Mouse (Mus musculus) CD8-positive naive resting alpha-beta T cell, adult 2 months (primary cell): ENCODE results near the gene Tmem159.

Experiments used
- DNase-seq, 2 experiments: peaks; one replicate each; pipeline ENCODE4 v3.0.0; 2022; ENCODE audit warnings: low read depth in 2 of 2, low spot score in 2 of 2

The Tmem159 gene

DNA sequence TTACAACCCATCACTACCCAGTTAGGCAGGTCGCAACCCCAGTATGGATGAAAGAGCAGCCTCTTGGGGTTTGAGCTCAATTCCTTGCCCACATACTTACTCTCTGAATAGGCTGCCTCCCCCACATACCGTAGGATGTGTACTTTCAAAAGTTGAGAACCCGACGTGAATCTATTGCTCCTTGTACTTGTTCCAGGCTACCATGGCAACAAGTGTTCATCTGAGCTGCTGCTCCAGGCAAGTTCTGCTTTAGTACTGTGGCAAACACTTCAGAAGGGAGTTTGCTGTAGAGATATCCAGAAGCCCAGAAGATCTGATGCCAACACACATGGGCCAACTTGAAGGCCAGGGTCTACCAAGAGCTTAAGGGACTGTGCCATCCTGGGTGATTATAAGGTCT lies 26.8 kb downstream of the Tmem159 start:
- no peak for DNase-seq

DNA sequence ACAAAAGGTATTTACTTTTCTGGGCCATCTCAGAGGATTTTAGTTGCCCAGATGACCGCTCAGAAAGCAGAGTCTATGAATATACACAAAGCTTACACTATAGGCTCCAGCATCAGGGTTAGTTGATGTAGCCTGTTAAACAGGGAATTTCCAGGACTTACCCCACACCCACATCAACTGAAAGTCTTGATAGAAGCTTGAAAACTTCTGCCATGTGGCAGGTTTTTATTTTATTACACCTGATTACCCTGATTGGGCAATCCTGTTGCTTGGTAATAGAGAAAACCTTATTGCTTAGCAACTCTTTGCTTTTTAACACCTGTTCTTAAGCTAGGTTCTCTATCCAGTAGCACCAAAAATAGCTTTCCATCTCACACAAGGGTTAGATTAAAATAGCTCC lies 40.6 kb downstream of the Tmem159 start:
- no peak for DNase-seq

DNA sequence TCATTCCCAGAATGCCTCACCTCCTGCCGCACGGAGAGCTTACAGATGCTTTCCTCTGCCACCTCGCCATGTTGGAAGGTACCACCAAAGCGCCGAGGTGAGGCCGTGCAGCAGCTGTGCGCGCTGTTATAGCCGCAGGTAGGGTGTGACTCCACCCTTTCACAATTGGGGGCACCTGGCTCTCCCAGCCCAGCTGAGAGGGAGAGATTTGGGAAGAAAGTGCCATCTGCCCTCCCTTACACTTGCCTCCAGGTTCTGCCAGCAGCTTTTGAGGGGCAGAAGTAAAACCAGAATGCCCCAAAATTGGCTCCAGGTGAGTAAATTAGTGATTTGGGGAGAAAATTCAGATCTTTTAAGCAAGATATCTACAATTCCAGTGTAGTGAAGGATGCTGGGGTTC lies 43.0 kb downstream of the Tmem159 start, which contains the start of gene Zp2:
TSS of gene Zp2 (minus strand) at position 101 of the 400 bp plus-strand sequence.
- DNase-seq, result no peak

DNA sequence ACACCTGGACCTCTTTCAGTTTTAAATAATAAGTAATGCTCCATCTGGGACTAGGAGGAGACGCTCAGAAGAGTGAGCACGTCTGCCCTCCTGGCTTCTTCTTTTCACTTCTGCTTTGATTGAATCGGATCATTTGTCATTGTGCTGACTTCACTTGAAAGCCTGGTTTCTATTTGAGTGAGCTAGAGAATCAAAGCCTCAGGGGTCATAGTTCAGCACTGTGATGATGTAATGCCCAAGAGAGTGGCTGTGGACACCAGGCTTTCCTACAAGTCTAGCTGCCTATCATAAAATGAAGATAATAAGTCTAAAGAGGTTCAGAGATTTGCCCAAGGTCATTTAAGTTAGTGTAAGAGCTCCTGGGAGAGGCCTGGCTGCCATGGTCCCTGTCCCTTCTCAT lies 48.1 kb downstream of the Tmem159 start:
- no peak for DNase-seq

DNA sequence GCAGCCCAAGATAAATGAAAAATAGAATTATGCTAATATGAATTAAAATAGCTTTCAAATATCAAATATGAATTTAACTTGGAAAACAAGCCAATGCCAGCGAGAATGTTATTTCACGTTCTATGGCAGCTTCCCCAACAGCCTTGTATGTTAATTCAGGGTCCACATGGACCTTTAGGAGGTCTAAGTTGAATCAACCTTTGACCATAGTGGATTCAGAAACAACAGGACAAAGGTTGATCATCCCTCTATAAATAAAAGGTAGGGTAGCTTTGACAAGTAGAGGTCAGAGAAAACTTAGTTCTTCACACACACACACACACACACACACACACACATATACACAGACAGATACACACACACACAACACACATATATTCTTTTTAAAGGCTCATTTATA lies 48.7 kb downstream of the Tmem159 start:
- no peak for DNase-seq

DNA sequence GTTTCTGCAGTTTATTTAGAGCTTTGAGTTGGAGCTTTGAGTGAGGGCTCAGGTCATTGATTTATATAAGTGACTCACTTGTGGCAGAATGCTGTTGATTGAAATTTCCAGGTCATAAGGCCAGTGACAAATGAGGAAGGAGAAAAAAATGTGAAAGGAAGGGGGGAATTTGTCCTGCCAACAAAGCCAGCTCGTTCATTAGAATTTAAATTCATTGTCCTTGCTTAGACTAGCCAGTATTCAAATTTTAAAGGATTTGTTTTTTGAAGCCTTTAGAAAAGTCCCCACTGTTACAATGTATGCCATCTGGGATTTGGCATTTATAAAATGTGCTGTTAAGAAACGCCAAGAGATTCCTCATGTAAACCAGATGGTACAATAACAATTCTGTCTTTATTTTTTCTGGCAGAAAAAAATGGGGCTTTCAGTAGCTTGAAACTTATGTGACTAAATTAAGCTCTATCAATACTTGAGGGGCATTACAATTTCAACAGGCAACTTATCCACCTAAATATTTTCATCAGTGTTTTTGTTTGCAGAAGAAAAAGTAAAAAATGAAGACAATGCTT lies 54.8 kb downstream of the Tmem159 start:
- no peak for DNase-seq

DNA sequence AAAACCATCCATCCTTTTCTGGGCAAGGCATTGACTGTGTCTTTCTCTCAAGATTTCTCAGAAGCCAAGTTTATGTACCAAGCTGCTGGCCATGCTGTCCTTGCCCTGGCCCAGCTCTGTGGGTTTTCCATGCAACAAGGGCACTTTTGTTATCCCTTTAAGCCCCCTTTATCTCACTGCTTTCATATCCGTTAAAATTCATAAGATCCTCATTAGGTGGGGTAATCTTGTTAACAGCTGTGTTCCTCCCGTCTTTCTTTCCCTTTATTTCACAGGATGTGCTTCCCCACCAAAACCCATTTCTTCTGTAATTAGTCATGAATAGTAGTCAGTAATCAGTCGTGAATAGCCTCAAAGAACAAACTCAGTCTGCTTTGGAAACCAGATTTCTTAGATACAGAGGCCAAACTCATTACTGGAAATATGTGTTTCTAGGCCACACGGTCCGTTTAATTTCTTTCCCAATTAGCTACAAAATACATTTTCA lies 55.5 kb downstream of the Tmem159 start:
- DNase-seq, result no peak

DNA sequence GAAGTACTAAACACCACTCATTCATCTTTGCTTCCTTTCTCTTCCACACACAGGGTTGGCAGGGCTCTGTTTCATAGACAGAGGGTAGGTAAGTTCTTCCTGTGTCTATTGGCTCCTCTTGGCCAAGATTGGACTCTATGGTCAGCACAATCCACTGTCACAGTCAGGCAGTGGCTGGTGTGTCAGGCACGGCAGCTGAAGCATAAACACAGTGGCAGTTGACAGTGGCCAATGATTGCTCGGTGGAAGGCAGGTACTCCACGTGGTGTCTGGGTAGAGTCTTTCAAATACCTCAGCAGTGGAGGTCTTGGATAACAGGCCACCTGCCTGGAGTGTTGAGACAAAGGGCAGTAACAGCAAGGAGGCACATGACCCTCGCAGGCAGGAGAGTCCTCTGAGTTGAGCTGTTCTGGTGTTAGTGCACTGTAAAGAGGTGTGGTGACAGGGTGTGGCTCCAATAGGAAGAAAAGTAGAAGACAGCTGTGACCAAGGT lies 56.0 kb downstream of the Tmem159 start:
- no peak for DNase-seq

DNA sequence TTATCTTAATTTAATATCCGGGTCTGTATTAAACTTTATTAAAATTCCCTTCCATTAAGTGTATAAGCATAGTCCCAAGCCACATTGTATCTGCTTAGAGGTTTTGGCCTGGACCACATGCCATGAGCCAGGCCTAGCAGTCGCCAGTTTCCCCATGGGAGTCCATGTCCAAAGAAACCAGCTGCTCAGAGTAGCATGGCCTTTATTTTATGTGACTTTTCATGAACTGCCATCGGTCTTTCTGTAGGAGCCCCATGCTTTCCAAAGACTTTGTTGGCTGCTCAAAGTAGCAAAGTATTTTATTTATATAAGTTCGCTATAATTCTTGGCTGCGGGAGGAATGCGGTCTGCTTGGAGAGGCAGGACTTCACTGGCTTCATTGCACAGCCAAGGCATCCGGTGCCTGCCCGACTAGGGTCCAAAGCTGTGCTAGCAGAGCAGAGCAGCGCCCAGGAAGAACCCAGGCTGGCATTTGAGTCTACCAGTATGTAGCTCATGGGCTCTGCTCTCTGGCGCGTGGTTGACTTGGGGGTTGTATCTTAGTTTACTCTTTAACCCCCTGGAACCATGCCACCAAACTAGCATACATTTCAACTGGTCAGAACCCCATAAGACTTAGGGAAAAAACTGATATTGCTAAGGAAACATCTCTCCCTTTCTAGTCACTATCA lies 61.6 kb downstream of the Tmem159 start:
- no peak for DNase-seq
